Mouse (Mus musculus): ENCODE measurements around the gene Tm7sf3.

Tm7sf3 gene

GRCm38 (mm10) chr6:146642276-146643183, at the start of gene Tm7sf3, which contains the start of gene Med21:
TSS of gene Tm7sf3 (minus strand) at chr6:146642824.
TSS of gene Med21 (plus strand) at chr6:146642547.
- peak; percentile 95 for DNase-seq (ENCODE audit: low spot score)

- no peak for DNase-seq (ENCODE audit: low spot score)
Measured at GRCm38 (mm10) chr6:146688861-146689260, 46.2 kb upstream of the Tm7sf3 start.

- no peak for DNase-seq (ENCODE audit: low spot score)
Measured at GRCm38 (mm10) chr6:146688010-146688409, 45.4 kb upstream of the Tm7sf3 start.

- DNase-seq (ENCODE audit: low spot score), result no peak
Measured at GRCm38 (mm10) chr6:146686463-146687196, 44.0 kb upstream of the Tm7sf3 start.

- DNase-seq (ENCODE audit: low spot score), result no peak
Measured at GRCm38 (mm10) chr6:146685781-146686308, 43.2 kb upstream of the Tm7sf3 start.

- no peak for DNase-seq (ENCODE audit: low spot score)
Measured at GRCm38 (mm10) chr6:146683881-146684280, 41.3 kb upstream of the Tm7sf3 start.

GRCm38 (mm10) chr6:146678136-146679070, 35.8 kb upstream of the Tm7sf3 start:
- DNase-seq (ENCODE audit: low spot score), result no peak

GRCm38 (mm10) chr6:146676904-146677303, 34.3 kb upstream of the Tm7sf3 start:
- no peak for DNase-seq (ENCODE audit: low spot score)

- no peak for DNase-seq (ENCODE audit: low spot score)
Measured at GRCm38 (mm10) chr6:146674881-146675536, 32.4 kb upstream of the Tm7sf3 start.

GRCm38 (mm10) chr6:146674420-146674819, 31.8 kb upstream of the Tm7sf3 start:
- DNase-seq (ENCODE audit: low spot score), result no peak

- DNase-seq (ENCODE audit: low spot score), result no peak
Measured at GRCm38 (mm10) chr6:146673696-146674095, 31.1 kb upstream of the Tm7sf3 start.

- DNase-seq (ENCODE audit: low spot score), result no peak
Measured at GRCm38 (mm10) chr6:146672106-146672505, 29.5 kb upstream of the Tm7sf3 start.

- DNase-seq (ENCODE audit: low spot score), result no peak
Measured at GRCm38 (mm10) chr6:146670956-146671855, 28.6 kb upstream of the Tm7sf3 start.

GRCm38 (mm10) chr6:146668606-146669005, 26.0 kb upstream of the Tm7sf3 start:
- DNase-seq (ENCODE audit: low spot score), result no peak

- no peak for DNase-seq (ENCODE audit: low spot score)
Measured at GRCm38 (mm10) chr6:146666811-146667210, 24.2 kb upstream of the Tm7sf3 start.

GRCm38 (mm10) chr6:146665408-146665807, 22.8 kb upstream of the Tm7sf3 start:
- DNase-seq (ENCODE audit: low spot score), result no peak

- no peak for DNase-seq (ENCODE audit: low spot score)
Measured at GRCm38 (mm10) chr6:146664917-146665316, 22.3 kb upstream of the Tm7sf3 start.

- no peak for DNase-seq (ENCODE audit: low spot score)
Measured at GRCm38 (mm10) chr6:146664116-146664515, 21.5 kb upstream of the Tm7sf3 start.

GRCm38 (mm10) chr6:146662679-146663078, 20.1 kb upstream of the Tm7sf3 start:
- no peak for DNase-seq (ENCODE audit: low spot score)

- no peak for DNase-seq (ENCODE audit: low spot score)
Measured at GRCm38 (mm10) chr6:146661655-146662054, 19.0 kb upstream of the Tm7sf3 start.
